Mouse (Mus musculus): ENCODE measurements around the gene Il10. TPM values are rescaled to one million over a fixed set of nuclear protein-coding genes. Genes with fewer than 3 reads are reported as not detected.
A peak's percentile ranks its signal among the peaks of the same experiment; 100 is the strongest.

Il10 gene
- polyA plus RNA-seq, 1 experiment from 2014 or later: not detected

DNA sequence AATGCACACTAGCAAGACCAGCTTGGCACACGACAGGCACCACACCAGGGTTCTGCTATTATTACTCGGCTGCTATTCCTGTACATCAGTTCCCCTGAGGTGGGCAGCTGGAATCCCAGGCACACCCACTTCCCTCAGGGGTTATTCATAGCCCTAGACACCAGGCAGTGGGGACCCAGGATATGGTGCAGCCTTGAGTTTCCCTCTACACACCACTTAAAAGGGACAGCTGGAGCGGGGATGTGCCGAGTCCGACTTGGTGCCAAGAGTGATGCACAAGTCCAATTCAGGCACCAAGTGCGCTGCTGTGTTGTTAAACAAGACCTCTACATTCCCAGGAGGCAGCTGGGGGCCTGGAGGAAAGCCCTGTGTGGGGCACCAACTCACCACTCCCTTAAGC, 43.2 kb downstream of the Il10 start:
- no peak overlapping the region for H3K27ac ChIP-seq (ENCODE audit: low read length)
- 74% methylated on average over 6 of the region's 6 CpGs for WGBS
- H3K36me3 ChIP-seq (ENCODE audit: control insufficient read depth, insufficient read depth, low read length): 0 out of 2 replicates have a peak, but pooled peaks cover 3% of the 10 kb centered on the region
- H3K4me3 ChIP-seq (replicated peaks; ENCODE audit: low read length): no peak overlapping the region
- H3K9me3 ChIP-seq (replicated peaks; ENCODE audit: control insufficient read depth, low read length): no peaks in the 10 kb centered on the region
- H3K27me3 ChIP-seq (ENCODE audit: control insufficient read depth, insufficient read depth, low read length): no peaks in the 10 kb centered on the region
- no peak for ATAC-seq (ENCODE audit: insufficient read depth, low FRiP score)
- no peak overlapping the region for H3K4me2 ChIP-seq (ENCODE audit: low read depth, low read length)
- peaks cover 42% of the 10 kb centered on the region for H3K4me1 ChIP-seq (ENCODE audit: control insufficient read depth, insufficient read depth, low read length)
- H3K9ac ChIP-seq (ENCODE audit: low read length): no peak overlapping the region

DNA sequence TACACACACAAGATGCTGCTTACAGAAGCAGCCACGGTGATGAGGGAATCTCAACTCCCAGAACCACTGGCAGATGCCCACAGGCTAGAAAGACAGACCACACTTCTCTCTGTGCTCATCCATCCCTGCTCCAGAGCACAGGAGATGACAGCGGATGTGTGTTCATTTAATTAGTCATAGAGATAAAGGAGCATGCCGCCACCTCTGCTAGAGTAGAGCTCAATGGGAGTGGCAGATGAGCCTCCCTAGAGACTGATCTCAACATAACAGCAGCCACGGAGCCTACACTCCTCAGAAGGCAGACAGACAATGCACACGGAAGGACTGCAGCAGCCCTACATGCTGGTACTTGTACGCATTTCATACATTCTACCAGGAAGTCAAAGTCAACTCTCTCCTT, 44.6 kb downstream of the Il10 start:
- peak; percentile 39; the same call in 1 of the 2 replicates for ATAC-seq (ENCODE audit: insufficient read depth, low FRiP score)
- no peaks in the 10 kb centered on the region for H3K36me3 ChIP-seq (ENCODE audit: control insufficient read depth, insufficient read depth, low read length)
- WGBS: 62% methylated on average over 6 of the region's 6 CpGs

DNA sequence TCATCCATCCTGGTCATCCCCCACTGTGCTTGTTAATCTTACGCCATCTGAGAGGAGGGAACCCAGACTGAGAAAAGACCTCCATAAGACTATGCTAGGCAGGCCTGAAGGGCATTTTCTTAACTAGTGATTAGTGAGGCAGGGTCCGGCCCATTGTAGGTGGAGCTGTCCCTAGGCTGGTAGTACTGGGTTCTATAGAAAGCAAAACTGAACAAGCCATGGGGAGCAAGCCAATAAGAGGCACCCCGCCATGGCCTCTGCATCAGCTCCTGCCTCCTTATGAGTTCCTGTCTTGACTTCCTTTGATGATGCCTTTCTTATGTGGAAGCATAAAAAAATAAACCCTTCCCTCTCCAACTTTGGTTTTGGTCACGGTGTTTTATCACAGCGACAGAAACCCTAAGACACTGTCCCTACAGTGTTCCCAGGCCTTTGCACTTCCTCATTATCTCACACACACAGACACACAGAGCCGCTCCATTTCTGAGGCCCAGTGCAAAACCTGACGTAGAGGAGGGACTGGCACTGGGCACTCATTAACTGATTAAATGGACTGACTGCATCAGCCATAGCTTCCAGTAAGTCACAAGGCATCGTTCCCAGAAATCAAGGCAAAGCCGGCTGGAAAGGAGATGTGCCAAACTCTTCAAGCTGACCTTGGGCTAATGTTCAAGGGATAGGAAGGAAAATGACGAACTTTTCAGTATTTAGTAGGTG, 48.5 kb downstream of the Il10 start:
- H3K9me3 ChIP-seq (replicated peaks; ENCODE audit: control insufficient read depth, low read length): no peaks in the 10 kb centered on the region
- peaks cover 18% of the 10 kb centered on the region for H3K4me1 ChIP-seq (ENCODE audit: control insufficient read depth, insufficient read depth, low read length)
- no peak for ATAC-seq (ENCODE audit: insufficient read depth, low FRiP score)
- no peak overlapping the region for H3K9ac ChIP-seq (ENCODE audit: low read length)
- 82% methylated on average over 10 of the region's 10 CpGs for WGBS
- no peaks in the 10 kb centered on the region for H3K36me3 ChIP-seq (ENCODE audit: control insufficient read depth, insufficient read depth, low read length)
- H3K27me3 ChIP-seq (ENCODE audit: control insufficient read depth, insufficient read depth, low read length): no peaks in the 10 kb centered on the region
- no peak overlapping the region for H3K27ac ChIP-seq (ENCODE audit: low read length)
- no peak overlapping the region for H3K4me3 ChIP-seq (replicated peaks; ENCODE audit: low read length)
- H3K4me2 ChIP-seq (ENCODE audit: low read depth, low read length): no peak overlapping the region

More for the DNA sequence above, 44.6 kb downstream of the Il10 start:
- Histone ChIP-seq H3K9ac (ENCODE audit: low read length) (no peak overlapping the region), H3K4me2 (ENCODE audit: low read depth, low read length) (no peak overlapping the region), H3K27ac (ENCODE audit: low read length) (peak overlapping the region; percentile 80), H3K4me1 (ENCODE audit: control insufficient read depth, insufficient read depth, low read length) (peaks cover 39% of the 10 kb centered on the region), H3K9me3 (replicated peaks; ENCODE audit: control insufficient read depth, low read length) (no peaks in the 10 kb centered on the region), H3K4me3 (replicated peaks; ENCODE audit: low read length) (no peak overlapping the region), H3K27me3 (ENCODE audit: control insufficient read depth, insufficient read depth, low read length) (no peaks in the 10 kb centered on the region)

DNA sequence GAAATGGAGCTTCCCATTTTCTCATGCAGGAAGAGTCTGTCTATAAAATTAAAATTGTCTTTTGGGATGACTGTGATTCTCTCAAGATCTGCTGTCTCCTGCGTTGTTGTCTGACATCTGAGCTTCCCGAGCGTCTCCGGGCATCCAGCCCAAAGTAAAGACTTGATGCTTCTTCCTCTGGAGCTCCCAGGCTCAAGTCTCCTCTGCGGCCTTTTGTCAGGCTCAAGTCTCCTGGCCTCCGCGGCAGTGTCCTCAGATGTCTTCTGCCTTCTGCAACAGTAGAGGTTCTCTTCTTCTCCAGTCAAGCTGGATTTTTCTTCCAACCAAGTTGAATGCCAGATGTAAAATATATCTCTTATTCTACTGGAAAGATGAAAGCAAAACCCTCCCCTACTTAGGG, 49.4 kb downstream of the Il10 start:
- no peaks in the 10 kb centered on the region for H3K9me3 ChIP-seq (replicated peaks; ENCODE audit: control insufficient read depth, low read length)
- ATAC-seq (ENCODE audit: insufficient read depth, low FRiP score): no peak
- H3K27me3 ChIP-seq (ENCODE audit: control insufficient read depth, insufficient read depth, low read length): no peaks in the 10 kb centered on the region
- H3K4me3 ChIP-seq (replicated peaks; ENCODE audit: low read length): no peak overlapping the region
- 80% methylated on average over 7 of the region's 7 CpGs for WGBS
- no peak overlapping the region for H3K4me2 ChIP-seq (ENCODE audit: low read depth, low read length)
- H3K4me1 ChIP-seq (ENCODE audit: control insufficient read depth, insufficient read depth, low read length): peaks cover 19% of the 10 kb centered on the region
- no peaks in the 10 kb centered on the region for H3K36me3 ChIP-seq (ENCODE audit: control insufficient read depth, insufficient read depth, low read length)
- H3K27ac ChIP-seq (ENCODE audit: low read length): no peak overlapping the region
- no peak overlapping the region for H3K9ac ChIP-seq (ENCODE audit: low read length)

DNA sequence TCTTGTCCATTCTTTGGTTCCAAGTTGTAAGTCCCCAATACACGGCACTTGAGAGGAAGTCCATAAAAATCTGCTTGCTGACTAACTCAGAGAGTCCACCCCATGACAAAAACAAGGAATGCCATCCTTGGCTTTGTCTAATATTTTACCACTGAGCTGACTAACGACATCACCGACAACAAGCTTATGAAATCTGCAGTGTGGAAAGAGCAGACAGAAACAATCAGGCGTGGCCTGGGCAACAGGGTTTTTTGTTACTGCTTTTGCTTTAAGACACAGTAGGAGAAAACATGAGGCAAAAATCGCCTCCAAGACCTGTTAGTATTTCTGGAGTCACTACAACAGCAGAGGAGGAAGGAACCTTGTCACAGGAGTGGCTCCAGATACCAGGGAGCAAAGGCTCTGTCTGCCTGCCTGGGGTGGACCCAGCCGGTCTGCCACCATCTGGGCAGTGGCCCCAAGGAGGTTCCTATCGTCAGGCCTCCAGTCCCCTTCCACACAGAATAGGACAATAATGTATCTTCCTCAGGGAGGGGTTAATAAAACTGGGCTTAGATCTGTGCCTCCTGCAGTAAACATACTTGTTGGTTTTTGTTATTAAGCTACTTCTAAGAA, 52.8 kb downstream of the Il10 start:
- Histone ChIP-seq H3K4me1 (ENCODE audit: control insufficient read depth, insufficient read depth, low read length) (peaks cover 29% of the 10 kb centered on the region), H3K27me3 (ENCODE audit: control insufficient read depth, insufficient read depth, low read length) (no peaks in the 10 kb centered on the region), H3K9ac (ENCODE audit: low read length) (no peak overlapping the region), H3K36me3 (ENCODE audit: control insufficient read depth, insufficient read depth, low read length) (no peaks in the 10 kb centered on the region), H3K4me3 (replicated peaks; ENCODE audit: low read length) (no peak overlapping the region), H3K9me3 (replicated peaks; ENCODE audit: control insufficient read depth, low read length) (no peaks in the 10 kb centered on the region), H3K27ac (ENCODE audit: low read length) (no peak overlapping the region), H3K4me2 (ENCODE audit: low read depth, low read length) (no peak overlapping the region)
- 78% methylated on average over 7 of the region's 7 CpGs for WGBS
- no peak for ATAC-seq (ENCODE audit: insufficient read depth, low FRiP score)

DNA sequence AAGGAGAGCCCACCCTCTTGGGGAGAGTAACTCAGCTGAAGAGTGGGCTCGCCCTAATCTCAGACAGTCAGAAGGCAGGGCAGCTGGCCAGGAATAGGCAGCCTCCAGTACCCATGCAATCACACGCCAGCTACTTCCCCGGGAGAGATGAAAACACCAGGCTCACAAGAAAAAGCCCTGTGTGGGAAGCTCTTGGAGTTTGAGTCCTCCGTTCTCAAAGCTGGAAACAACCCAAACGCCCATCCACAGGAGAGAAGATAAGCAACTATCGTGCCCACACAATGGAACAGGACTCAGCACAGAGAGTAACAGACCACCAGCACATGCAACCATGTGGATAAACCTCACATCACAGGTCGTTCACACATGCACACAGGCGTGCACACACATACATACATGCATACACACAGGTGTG, 54.9 kb downstream of the Il10 start:
- Histone ChIP-seq H3K36me3 (ENCODE audit: control insufficient read depth, insufficient read depth, low read length) (no peaks in the 10 kb centered on the region), H3K27me3 (ENCODE audit: control insufficient read depth, insufficient read depth, low read length) (no peaks in the 10 kb centered on the region), H3K4me3 (replicated peaks; ENCODE audit: low read length) (no peak overlapping the region), H3K4me2 (ENCODE audit: low read depth, low read length) (no peak overlapping the region), H3K27ac (ENCODE audit: low read length) (no peak overlapping the region), H3K9ac (ENCODE audit: low read length) (no peak overlapping the region), H3K4me1 (ENCODE audit: control insufficient read depth, insufficient read depth, low read length) (peaks cover 39% of the 10 kb centered on the region), H3K9me3 (replicated peaks; ENCODE audit: control insufficient read depth, low read length) (no peaks in the 10 kb centered on the region)
- 57% methylated on average over 8 of the region's 8 CpGs for WGBS
- ATAC-seq (ENCODE audit: insufficient read depth, low FRiP score): 0 out of 2 replicates have a peak, but pooled peaks have one; percentile 38

Other genes starting within 250 kb of the Il10 start
- 0.42 and 0.56 TPM in 2 replicates for gene Fcamr, start 218.9 kb upstream of the Il10 start, polyA plus RNA-seq (2015; fragmentation: Nextera tagmentation; extraction: Ambion mirVana)
- 0.34 and 0.70 TPM in 2 replicates for gene Pigr, start 193.2 kb upstream of the Il10 start, polyA plus RNA-seq (2015; fragmentation: Nextera tagmentation; extraction: Ambion mirVana)
- 0.40 TPM in 1 of 2 replicates, not detected in the other for gene Fcmr, start 154.2 kb upstream of the Il10 start, polyA plus RNA-seq (2015; fragmentation: Nextera tagmentation; extraction: Ambion mirVana)
- not detected in 2 replicates for gene Il24, start 132.4 kb upstream of the Il10 start, polyA plus RNA-seq (2015; fragmentation: Nextera tagmentation; extraction: Ambion mirVana)
- not detected in 2 replicates for gene Il20, start 108.4 kb upstream of the Il10 start, polyA plus RNA-seq (2015; fragmentation: Nextera tagmentation; extraction: Ambion mirVana)
- gene Il19, start 79.7 kb upstream of the Il10 start, polyA plus RNA-seq (2015; fragmentation: Nextera tagmentation; extraction: Ambion mirVana): not detected in 2 replicates
- 16.6 and 18.0 TPM in 2 replicates for gene Mapkapk2, start 78.0 kb downstream of the Il10 start, polyA plus RNA-seq (2015; fragmentation: Nextera tagmentation; extraction: Ambion mirVana)
- 2.9 and 3.4 TPM in 2 replicates for gene Dyrk3, start 118.5 kb downstream of the Il10 start, polyA plus RNA-seq (2015; fragmentation: Nextera tagmentation; extraction: Ambion mirVana)
- 62.1 and 64.0 TPM in 2 replicates for gene Eif2d, start 133.3 kb downstream of the Il10 start, polyA plus RNA-seq (2015; fragmentation: Nextera tagmentation; extraction: Ambion mirVana)
- gene Rassf5, start 225.4 kb downstream of the Il10 start, polyA plus RNA-seq (2015; fragmentation: Nextera tagmentation; extraction: Ambion mirVana): 7.0 and 7.1 TPM in 2 replicates